Mouse (Mus musculus) cerebellum, adult 2 months (tissue): ENCODE results near the gene Wsb1. TPM values are rescaled to one million over a fixed set of nuclear protein-coding genes. Genes with fewer than 3 reads are reported as not detected.

Experiments used
- DNase-seq, 2 experiments: peaks; one replicate each; pipeline ENCODE4 v3.0.0; 2021
- H3K27ac ChIP-seq: fragments of 200-500 bp; 2 replicates; pipeline ENCODE4 v1.5.1; 2012; ENCODE audit warnings: low read length, control low read depth, inconsistent platforms; ENCODE audit not compliant: insufficient read depth
- H3K27me3 ChIP-seq: fragments of 200-500 bp; 2 replicates; pipeline ENCODE4 v1.6.1; 2012; ENCODE audit warnings: inconsistent platforms, mild to moderate bottlenecking, low read length, moderate library complexity; ENCODE audit not compliant: control insufficient read depth, insufficient read depth
- H3K4me1 ChIP-seq: fragments of 200-500 bp; 2 replicates; pipeline ENCODE4 v1.6.1; 2011; ENCODE audit warnings: low read length; ENCODE audit not compliant: control insufficient read depth, insufficient read depth
- H3K4me3 ChIP-seq: fragments of 200-500 bp; replicated peaks from 2 replicates; pipeline ENCODE3; 2011; ENCODE audit warnings: mild to moderate bottlenecking, low read depth, low read length, control low read depth; ENCODE audit not compliant: insufficient read depth
- CTCF ChIP-seq: fragments of 200-500 bp; IDR thresholded peaks from 2 replicates; pipeline ENCODE4 v1.5.1; 2011; ENCODE audit warnings: low read depth, mild to moderate bottlenecking, control low read depth, low read length, moderate library complexity, borderline replicate concordance; ENCODE audit not compliant: insufficient read depth
- POLR2A ChIP-seq: fragments of 200-500 bp; IDR thresholded peaks from 2 replicates; pipeline ENCODE4 v1.6.1; 2011; ENCODE audit warnings: low read length, control low read depth, borderline replicate concordance; ENCODE audit not compliant: insufficient read depth
- WGBS: fragments of 180-500 bp; shearing (Covaris S2); methylation state at CpG from one replicate; pipeline ENCODE4 v1.1.7; 2018; 5-methylcytosine and 5-hydroxymethylcytosine counted together
- polyA plus RNA-seq: library from polyadenylated mRNA; depleted of rRNA; stranded (reverse); fragments of >200 nt; gene quantifications from 2 replicates; pipeline ENCODE4 v1.2.3, GENCODE M21; 2012; rRNA removed

The Wsb1 gene
- polyA plus RNA-seq, 1 experiment: 207 TPM

DNA sequence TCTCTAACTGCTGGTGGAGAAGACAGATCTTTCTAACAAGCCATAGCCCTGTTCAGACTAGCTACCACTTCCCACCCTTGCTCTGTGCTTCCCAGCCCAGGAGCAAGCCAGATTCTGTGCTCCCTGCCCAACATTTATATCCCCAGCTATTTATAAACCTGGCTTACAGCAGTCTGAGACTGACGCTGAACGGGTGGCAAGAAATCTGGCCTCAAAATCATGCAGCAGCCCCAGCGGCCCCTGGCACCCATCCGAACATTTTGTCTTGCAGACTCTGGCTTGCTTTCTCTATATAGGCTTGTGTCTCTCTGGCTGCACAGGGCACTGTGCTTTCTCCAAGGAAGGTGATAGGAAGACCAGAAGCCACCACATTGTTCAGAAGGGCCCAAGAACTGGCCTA lies 63.3 kb downstream of the Wsb1 start:
- Histone ChIP-seq H3K4me1 (no peaks in the 10 kb centered on the region; the same call in 1 of the 2 replicates), H3K4me3 (no peak overlapping the region), H3K27ac (no peak overlapping the region), H3K27me3 (no peaks in the 10 kb centered on the region)
- TF ChIP-seq POLR2A (no peak), CTCF (no peak)
- DNase-seq: no peak
- WGBS: 45% methylated on average over 4 of the region's 4 CpGs

DNA sequence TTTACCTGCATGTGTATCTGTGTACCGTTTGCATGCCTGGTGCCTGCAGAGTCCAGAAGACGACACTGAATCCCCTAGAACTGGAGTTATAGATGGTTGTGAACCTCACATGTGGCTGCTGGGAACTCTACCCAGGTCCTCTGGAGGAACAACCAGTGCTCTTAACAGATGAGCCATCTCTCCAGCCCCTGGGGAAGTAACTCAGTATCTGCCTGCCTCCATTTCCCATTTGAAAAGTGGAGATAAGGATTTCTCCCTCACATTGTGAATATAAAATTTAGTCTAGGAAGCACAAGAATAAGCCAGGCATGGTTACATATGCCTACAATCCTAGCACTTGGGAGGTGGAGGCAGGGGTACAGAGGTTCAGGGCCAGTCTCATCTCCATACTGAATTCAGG lies 64.2 kb downstream of the Wsb1 start:
- TF ChIP-seq POLR2A (no peak), CTCF (no peak)
- H3K27ac ChIP-seq: no peak overlapping the region
- WGBS: 95% methylated on average over 2 of the region's 2 CpGs
- no peaks in the 10 kb centered on the region; the same call in 1 of the 2 replicates for H3K4me1 ChIP-seq
- no peak for DNase-seq
- no peaks in the 10 kb centered on the region for H3K27me3 ChIP-seq
- no peak overlapping the region for H3K4me3 ChIP-seq

Other genes starting within 250 kb of the Wsb1 start
- gene Ksr1, start 108.3 kb downstream of the Wsb1 start, polyA plus RNA-seq: 22.4 and 23.2 TPM in 2 replicates
- not detected in 2 replicates for gene Gm9964, start 42.2 kb upstream of the Wsb1 start, polyA plus RNA-seq
- 37.4 and 40.6 TPM in 2 replicates for gene Nf1, start 85.0 kb upstream of the Wsb1 start, polyA plus RNA-seq
- 127 and 137 TPM in 2 replicates for gene Omg, start 249.4 kb upstream of the Wsb1 start, polyA plus RNA-seq